Mouse (Mus musculus) left cerebral cortex, postnatal 25 days (tissue): ENCODE measurements around the gene Kat2b. TPM values are rescaled to one million over a fixed set of nuclear protein-coding genes. Genes with fewer than 3 reads are reported as not detected.
"Not testable (repeated sequence)": the region's sequence is repeated elsewhere in the genome, so short reads cannot be mapped to it uniquely, and the experiment has no call there.

Experiments used
- DNase-seq, 2 experiments: peaks; one replicate each; pipeline ENCODE4 v3.0.0; 2022; ENCODE audit warnings: low spot score in 2 of 2, mixed read lengths in 1 of 2
- intact Hi-C: fragments of 180-260 bp; cut with DNase I; formaldehyde crosslinking; loops from one replicate; pipeline ENCODE4 v1.15.1; 2025
- total RNA-seq, 2 experiments: library from RNA; stranded (reverse); gene quantifications; 2 replicates each; pipeline ENCODE4 v1.2.3; 2021

The Kat2b gene
- total RNA-seq, 2 experiments from 2014 or later: 15.5 to 22.0 TPM

DNA sequence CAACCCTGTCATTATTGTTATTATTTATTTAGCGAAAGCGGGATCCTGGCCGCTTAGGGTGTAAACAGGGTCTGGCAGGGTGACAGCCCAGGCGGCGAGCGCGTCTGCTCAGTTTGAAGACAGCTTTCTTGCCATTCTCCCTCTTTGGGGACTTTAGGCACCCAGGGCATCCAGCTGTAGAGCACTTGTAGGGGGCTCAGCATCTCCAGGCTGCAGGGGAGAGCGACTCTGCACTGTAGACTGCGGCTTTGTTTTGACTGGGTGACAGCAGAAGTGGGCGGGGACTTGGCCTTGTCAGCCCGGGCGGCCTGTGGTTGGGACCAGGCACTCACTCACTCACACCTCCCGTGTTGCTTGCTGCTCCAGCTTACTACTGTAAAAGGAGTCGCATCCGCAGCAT, 1.5 kb downstream of the Kat2b start:
- intact Hi-C loops: loop anchor here (5.0 kb wide), 2 partner anchors 56 to 89 kb away; no protein-coding TSS in a partner anchor
- peak; percentile 45 to 47 for DNase-seq

DNA sequence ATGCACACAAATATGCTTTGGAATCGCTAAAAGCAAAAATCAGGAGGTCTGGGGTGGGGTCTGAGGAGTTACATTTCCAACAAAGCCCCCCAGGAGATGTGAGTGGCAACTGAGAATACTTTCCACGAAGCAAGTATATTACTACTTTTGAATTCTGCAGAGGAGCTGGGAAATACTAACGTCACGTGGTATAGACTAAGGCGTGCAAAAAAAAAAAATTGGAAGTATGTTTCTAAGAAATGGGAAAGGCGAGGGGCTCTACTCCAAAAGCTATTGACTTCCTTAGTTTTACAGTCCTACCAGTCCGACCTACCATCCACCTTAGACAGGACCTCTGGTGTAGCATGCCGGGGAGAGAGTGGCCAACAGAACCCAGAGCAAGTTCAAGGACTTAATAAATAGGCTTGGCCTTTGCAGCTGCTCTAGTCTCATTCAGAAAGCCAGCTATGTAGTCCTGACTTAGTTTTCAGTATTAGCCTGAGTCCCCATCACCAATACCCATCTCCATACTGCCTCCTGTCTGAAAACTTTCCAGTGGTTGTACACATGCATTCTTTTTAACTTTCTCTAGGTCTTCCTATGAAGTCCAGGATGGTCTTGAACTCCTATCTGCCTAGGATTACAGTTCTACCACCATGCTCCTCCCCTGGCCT, 2.2 kb downstream of the Kat2b start:
- intact Hi-C loops: loop anchor here (5.0 kb wide), 2 partner anchors 57 to 88 kb away; no protein-coding TSS in a partner anchor

GRCm38 (mm10) chr17:53569829-53570228, 3.2 kb downstream of the Kat2b start:
- intact Hi-C loops: loop anchor here (5.0 kb wide), 2 partner anchors 58 to 87 kb away; no protein-coding TSS in a partner anchor

More for the DNA sequence above, 2.2 kb downstream of the Kat2b start:
- no peak for DNase-seq

DNA sequence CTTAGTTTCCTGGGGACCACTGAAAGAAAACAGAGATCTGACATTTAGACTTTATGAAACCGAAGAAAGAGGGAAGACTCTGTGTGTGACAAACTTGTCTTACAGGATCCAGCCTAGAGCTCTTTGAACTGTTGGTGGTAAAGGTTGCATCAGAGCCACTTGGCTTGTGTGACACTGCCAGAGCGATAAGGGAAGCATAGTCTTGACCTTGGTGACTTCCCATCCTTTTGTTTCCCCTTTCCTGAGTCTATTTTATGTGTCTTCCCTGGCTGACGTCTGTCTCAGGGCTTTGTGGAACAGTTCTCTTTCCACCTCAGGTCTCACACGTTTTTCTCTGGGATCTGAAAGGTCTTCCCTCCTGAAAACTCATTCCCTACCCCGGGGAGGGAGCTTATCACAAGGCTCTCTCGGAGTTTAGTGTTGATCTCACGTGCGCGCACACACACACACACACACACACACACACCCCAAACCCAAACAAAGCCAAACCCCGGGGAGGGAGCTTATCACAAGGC, 3.8 kb downstream of the Kat2b start:
- intact Hi-C loops: no loop called here
- DNase-seq: no peak

More at GRCm38 (mm10) chr17:53569829-53570228, 3.2 kb downstream of the Kat2b start:
- peak; percentile 18 to 21 for DNase-seq

DNA sequence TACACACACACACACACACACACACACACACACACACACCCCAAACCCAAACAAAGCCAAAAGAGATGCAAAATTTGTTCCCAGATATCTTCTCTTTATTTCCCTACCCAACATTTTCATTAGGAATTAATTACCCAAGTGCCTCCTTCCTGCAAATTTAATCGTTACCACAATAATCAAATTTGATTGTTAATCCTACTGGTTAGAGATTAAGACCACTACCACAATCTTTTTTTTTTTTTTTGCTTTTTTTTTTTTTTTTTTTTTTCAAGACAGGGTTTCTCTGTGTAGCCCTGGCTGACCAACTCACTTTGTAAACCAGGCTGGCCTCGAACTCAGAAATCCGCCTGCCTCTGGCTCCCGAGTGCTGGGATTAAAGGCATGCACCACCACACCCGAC, 4.3 kb downstream of the Kat2b start:
- intact Hi-C loops, DNase-seq: not testable (repeated sequence)

- intact Hi-C loops: no loop called here
- DNase-seq: no peak
Observed at GRCm38 (mm10) chr17:53573019-53573556, 6.4 kb downstream of the Kat2b start.

DNA sequence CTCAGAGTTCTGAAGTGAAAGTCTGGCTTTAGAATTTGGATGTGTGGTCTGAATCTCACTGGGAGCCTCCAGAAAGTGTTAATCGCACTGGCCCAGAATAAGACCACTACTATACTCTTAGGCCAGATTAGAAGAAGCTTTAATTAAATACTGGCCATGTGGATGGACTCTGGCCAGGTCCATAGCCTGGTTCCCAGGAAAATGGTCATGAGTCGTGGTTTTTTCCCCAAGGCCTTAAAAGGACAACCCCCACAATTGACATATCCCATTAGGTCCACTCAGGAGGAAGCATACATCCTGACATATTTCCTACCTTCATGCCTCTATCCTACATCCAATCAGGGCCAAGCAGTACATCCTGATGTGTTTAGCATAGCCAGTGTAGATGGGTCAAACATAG, 10.5 kb downstream of the Kat2b start:
- no peak for DNase-seq
- intact Hi-C loops: no loop called here

GRCm38 (mm10) chr17:53577754-53578153, 11.1 kb downstream of the Kat2b start:
- intact Hi-C loops: no loop called here
- no peak for DNase-seq

- intact Hi-C loops: no loop called here
- DNase-seq: no peak
Observed at GRCm38 (mm10) chr17:53578249-53578648, 11.6 kb downstream of the Kat2b start.

- no peak for DNase-seq
- intact Hi-C loops: no loop called here
Observed at GRCm38 (mm10) chr17:53578776-53579175, 12.1 kb downstream of the Kat2b start.

DNA sequence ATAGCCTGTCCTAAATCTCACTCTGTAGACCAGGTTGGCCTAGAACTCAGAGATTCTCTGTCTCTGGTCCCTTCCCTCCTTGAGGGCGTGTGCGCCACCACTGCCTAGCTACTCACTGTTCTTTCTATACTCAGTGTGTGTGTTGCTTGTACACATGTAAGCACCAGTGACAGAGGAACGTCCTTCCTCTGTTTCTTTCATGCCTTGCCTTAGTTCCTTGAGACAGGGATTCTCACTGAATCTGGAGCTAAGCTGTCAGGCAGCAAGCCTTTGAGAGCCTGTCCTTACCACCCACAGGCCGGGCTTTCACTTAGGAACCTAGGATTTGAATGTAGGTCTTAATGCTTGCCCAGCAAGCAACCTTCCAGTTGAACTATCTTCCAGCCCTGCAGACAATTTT, 13.0 kb downstream of the Kat2b start:
- intact Hi-C loops: loop anchor here (10.0 kb wide), 1 partner anchor 705 kb away; no protein-coding TSS in a partner anchor
- DNase-seq: no peak

DNA sequence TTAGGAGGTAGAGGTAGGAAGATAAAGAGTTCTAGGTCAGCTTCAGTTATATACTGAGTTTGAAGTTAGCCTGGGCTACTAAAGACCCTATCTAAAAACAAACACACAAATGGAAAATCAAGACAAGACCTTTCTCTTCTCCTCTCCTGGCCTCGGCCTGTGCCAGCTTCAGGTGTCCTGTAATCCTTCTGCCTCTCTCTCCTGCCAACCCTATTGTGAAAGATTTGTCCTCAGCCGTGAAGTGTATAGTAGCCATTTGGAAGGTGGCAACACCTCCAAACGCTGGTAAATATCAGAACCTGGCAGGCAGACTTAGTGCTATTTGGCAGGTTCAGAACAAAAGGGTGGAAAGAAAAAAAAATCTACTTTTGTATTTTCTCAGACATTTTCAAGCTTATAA, 13.6 kb downstream of the Kat2b start:
- intact Hi-C loops: loop anchor here (10.0 kb wide), 1 partner anchor 705 kb away; no protein-coding TSS in a partner anchor
- no peak for DNase-seq

GRCm38 (mm10) chr17:53582026-53582585, 15.4 kb downstream of the Kat2b start:
- no peak for DNase-seq
- intact Hi-C loops: loop anchor here (10.0 kb wide), 1 partner anchor 707 kb away; no protein-coding TSS in a partner anchor

DNA sequence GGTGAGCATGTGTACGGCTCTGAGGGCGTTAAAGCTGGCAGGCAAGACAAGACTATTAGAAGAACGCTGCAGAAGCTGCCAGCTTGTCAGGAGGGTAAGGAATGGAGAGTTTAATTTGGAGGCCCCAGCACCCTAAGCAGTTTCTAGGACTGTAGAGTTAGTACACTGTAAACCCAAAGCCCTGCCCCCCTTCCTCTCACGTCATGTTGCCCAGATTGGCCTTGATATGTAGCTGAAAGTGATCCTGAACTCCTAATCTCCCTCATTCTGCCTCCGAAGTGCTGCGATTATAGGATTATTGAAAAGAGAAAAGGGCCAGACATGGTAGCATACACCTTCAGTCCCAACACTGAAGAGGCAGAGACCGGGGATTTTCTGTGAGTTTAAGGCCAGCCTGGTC, 16.1 kb downstream of the Kat2b start:
- no peak for DNase-seq
- intact Hi-C loops: loop anchor here (10.0 kb wide), 1 partner anchor 708 kb away; no protein-coding TSS in a partner anchor

- intact Hi-C loops: loop anchor here (10.0 kb wide), 1 partner anchor 709 kb away; no protein-coding TSS in a partner anchor
- DNase-seq: no peak
Observed at GRCm38 (mm10) chr17:53583846-53584579, 17.4 kb downstream of the Kat2b start.

DNA sequence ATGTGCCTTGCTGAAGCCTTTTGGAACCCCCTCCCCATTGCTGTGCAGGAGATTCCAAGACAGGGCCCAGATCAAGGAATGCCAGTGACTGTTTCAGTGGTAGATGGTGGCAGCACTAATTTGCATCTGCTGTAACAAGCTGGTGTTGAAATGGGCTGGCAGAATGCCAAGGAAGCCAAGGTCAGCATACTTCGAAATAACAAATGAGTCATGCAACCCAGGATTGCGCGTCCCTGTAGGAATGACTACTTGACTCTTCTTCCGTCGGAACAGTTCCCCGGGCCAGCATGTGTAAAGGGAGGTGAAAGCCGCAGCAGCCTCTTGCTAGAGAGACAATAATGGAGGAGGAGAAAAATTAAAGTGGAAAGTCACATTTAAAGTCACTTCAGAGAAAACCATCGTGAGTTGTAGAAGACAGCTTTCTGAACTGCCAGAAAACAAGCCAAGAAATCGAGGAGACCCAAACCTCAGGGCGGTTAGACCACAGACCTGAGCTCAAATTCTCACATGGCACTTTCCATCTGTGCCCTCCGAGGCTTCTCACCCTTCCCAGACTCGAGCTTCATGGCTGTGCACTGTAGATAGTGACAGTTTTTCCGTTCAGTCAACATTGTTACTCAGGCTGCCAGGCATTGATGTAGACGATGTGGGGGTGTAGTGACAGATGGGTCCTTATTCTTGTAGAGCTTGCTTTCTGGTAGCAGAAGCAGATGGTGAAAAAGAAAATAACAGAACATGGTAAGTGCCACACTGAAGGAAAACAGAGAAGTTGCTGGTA, 20.6 kb downstream of the Kat2b start:
- peak; percentile 79 to 97 for DNase-seq
- intact Hi-C loops: loop anchor here (1.0 to 10.0 kb wide), 2 partner anchors 91 to 712 kb away; no protein-coding TSS in a partner anchor

DNA sequence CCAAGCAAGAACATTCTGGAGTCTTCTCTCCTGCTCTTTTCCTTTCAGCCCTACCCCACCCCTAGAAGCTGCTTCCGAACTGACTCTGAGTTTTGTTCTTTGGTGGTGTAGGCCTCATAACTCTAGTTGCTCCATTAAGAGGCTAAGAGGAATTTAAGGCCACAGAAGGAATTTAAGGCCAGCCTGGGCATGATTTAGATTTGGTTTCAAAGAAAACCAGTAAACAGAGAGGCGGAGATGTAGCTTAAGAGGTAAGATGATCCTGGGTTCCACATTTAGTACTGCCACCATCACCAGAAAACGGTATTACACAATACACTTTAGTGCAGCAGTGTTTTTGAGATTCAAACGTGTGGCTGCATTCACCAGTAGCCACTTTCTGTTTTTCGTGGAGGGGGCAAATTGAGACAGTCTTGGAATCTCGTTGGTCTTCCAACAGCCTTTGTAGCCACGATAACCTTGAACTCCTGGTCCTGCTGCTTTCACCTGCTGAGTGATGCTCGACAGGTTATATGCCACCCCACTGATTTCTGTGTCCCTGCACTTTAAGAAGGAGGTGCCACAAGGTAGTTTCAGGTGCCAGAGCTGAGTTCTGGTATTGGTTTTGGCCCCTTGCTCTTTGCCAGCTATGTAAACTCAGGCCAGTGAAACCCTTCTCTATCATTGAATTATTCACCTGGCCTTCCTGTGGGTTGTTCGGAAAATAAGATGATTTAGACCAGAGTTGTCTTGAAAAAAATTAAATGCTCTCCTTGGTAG, 21.6 kb downstream of the Kat2b start:
- DNase-seq: no peak
- intact Hi-C loops: loop anchor here (10.0 kb wide), 1 partner anchor 713 kb away; no protein-coding TSS in a partner anchor

GRCm38 (mm10) chr17:53590110-53590509, 23.4 kb downstream of the Kat2b start:
- DNase-seq: peak; percentile 21 to 82
- intact Hi-C loops: no loop called here
